Mouse (Mus musculus): Measurements from ENCODE around the gene Ptprcap. TPM values are rescaled to one million over a fixed set of nuclear protein-coding genes. Genes with fewer than 3 reads are reported as not detected.
"Not testable (repeated sequence)": the region's sequence is repeated elsewhere in the genome, so short reads cannot be mapped to it uniquely, and the experiment has no call there.

The Ptprcap gene
- polyA plus RNA-seq, 1 experiment, result 5.6 TPM

DNA sequence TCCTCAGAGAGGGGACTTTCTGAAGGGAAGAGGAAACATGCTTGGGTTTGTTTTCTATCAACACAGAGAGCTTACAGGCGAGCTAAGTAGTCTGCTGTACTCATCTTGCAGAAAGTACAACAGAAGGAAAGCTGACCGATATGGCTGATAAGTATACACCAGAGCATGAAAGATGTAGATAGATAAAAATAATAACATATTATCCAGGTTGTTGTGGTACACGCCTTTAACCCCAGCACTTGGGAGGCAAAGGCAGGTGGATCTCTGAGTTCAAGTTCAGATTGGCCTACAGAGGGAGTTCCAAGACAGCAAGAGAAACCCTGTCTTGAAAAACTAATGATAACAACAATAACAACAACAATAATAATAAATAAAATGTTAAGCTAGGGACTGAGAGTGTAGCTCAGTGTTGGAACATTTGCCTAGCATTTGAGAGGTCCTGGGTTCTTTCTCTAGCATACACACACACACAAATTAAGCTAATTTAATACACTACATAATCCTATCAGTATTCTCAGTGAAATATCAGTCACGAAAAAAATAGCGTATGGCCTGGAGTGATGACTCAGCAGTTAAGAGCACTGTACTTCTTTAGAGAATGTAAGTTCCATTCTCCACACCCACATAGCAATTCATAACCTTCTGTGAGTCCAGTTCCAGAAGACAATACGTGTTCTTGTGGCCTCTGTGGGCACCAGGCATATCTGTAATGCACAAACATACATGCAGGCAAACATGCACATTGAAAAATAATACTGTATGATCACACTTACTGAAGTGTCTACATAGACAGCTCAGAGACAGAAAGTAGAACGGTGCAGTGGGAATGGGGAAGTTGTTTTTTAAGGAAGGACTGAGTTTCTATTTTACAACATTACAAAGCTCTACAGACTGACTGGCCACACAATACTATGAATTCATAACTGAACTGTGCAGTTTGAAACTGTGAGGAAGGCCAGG, 30.7 kb upstream of the Ptprcap start:
- Histone ChIP-seq H3K4me1 (ENCODE audit: control insufficient read depth) (peaks cover 81% of the 10 kb centered on the region), H3K36me3 (ENCODE audit: control insufficient read depth) (peaks cover 29% of the 10 kb centered on the region), H3K9me3 (ENCODE audit: control insufficient read depth, low read length) (peaks cover 4% of the 10 kb centered on the region), H3K4me3 (replicated peaks) (no peak overlapping the region), H3K27me3 (ENCODE audit: control insufficient read depth) (no peaks in the 10 kb centered on the region)
- TF ChIP-seq GATA1 (IDR thresholded peaks at IDR 0.05; ENCODE audit: low read length), result no peak
- no peak for TF ChIP-seq TAL1 (IDR thresholded peaks at IDR 0.05; ENCODE audit: low read length)

DNA sequence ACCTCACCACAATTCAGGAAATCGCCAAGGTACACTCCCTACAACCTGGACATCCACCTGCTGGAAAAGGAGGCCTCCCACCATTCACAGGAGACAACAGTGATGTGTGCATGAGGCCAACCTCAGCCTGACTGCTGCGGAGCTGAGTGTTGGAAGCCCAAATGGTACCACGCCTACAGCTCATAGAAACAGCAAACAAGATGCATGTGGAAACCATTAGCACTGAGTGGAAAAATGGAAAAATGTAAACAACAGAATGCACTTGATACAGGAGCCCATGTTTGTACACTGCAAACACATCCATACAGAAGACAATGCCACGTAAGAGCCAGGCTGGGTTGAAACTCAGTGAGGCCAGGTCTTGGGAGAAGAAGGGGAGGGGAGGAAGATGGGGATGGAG, 29.0 kb upstream of the Ptprcap start:
- Histone ChIP-seq H3K9me3 (ENCODE audit: control insufficient read depth, low read length) (peaks cover 6% of the 10 kb centered on the region), H3K4me3 (replicated peaks) (no peak overlapping the region), H3K4me1 (ENCODE audit: control insufficient read depth) (peaks cover 89% of the 10 kb centered on the region), H3K36me3 (ENCODE audit: control insufficient read depth) (peaks cover 34% of the 10 kb centered on the region), H3K27me3 (ENCODE audit: control insufficient read depth) (no peaks in the 10 kb centered on the region)
- TF ChIP-seq TAL1 (IDR thresholded peaks at IDR 0.05; ENCODE audit: low read length), result no peak
- TF ChIP-seq GATA1 (IDR thresholded peaks at IDR 0.05; ENCODE audit: low read length), result no peak

DNA sequence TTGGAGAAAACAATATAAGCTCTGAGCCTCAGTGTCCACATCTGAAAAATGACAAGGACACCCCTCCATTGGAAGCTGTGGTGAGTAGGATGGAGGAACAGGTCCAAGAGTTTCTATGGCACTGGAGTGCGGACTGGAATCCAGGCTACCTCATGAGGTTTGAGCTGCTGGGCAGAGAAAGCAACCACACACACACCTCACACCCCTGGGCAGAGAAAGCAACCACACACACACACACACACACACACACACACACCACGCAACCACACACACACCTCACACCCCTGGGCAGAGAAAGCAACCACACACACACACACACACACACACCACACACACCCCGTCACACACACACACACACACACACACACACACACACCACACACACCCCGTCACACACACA, 28.1 kb upstream of the Ptprcap start:
- H3K9me3 ChIP-seq (ENCODE audit: control insufficient read depth, low read length); H3K27me3 ChIP-seq (ENCODE audit: control insufficient read depth): not testable (repeated sequence)
- Histone ChIP-seq H3K4me1 (ENCODE audit: control insufficient read depth) (peaks cover 89% of the 10 kb centered on the region), H3K4me3 (replicated peaks) (peak overlapping the region; percentile 86), H3K36me3 (ENCODE audit: control insufficient read depth) (peaks cover 39% of the 10 kb centered on the region)

DNA sequence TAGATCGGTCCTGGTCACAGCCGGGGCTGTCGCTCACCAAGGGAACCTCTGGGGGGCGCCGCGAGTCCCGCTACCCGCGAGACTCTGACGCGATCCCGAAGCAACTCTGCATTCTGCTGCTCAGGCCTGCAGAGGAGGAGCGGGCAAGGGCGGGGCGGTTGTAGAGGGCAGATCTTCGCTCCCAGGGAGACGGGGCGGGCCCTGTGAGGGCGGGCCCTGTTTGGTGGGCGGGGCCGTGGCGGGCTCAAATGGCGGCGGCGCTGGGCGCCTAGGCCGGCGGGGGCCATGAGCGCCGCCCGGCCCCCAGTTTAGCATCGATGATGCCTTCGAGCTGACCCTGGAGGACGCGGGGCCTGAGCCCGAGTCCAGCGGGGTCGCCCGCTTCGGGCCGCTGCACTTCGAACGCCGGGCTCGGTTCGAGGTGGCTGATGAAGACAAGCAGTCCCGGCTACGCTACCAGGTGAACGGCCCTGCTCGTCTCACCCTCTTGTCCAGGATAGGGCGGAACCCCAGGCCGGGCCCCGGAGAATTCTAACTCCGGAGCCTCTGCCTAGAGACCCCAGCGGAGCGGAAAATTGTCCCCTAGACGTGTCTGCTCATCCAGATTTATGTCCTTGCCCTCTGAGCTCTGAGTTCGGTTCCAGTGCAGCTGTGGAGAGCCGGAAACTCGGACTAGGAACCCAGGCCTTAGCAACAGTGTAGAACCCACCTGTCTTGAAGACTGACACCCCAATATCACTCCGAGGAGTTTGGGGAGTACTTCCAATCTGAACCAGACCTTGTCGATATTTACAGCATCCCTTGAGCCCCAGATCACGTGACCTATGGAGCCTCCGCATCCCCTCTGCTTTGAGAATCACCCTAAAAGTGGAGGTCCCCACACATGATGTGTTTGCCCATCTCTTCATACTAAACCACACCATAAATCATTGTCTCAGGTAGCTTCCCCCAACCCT, 27.4 kb upstream of the Ptprcap start, which contains the start of gene Aip:
Gene Aip (minus strand): TSS at position 118 of the 956 bp plus-strand sequence.
- Histone ChIP-seq H3K9me3 (ENCODE audit: control insufficient read depth, low read length) (peaks cover 4% of the 10 kb centered on the region), H3K36me3 (ENCODE audit: control insufficient read depth) (peaks cover 44% of the 10 kb centered on the region), H3K4me3 (replicated peaks) (peak within 1 kb of the TSS; percentile 86), H3K27me3 (ENCODE audit: control insufficient read depth) (no peaks in the 10 kb centered on the region), H3K4me1 (ENCODE audit: control insufficient read depth) (peaks cover 89% of the 10 kb centered on the region)
- TF ChIP-seq GATA1 (IDR thresholded peaks at IDR 0.05; ENCODE audit: low read length) (no peak), TAL1 (IDR thresholded peaks at IDR 0.05; ENCODE audit: low read length) (no peak)

DNA sequence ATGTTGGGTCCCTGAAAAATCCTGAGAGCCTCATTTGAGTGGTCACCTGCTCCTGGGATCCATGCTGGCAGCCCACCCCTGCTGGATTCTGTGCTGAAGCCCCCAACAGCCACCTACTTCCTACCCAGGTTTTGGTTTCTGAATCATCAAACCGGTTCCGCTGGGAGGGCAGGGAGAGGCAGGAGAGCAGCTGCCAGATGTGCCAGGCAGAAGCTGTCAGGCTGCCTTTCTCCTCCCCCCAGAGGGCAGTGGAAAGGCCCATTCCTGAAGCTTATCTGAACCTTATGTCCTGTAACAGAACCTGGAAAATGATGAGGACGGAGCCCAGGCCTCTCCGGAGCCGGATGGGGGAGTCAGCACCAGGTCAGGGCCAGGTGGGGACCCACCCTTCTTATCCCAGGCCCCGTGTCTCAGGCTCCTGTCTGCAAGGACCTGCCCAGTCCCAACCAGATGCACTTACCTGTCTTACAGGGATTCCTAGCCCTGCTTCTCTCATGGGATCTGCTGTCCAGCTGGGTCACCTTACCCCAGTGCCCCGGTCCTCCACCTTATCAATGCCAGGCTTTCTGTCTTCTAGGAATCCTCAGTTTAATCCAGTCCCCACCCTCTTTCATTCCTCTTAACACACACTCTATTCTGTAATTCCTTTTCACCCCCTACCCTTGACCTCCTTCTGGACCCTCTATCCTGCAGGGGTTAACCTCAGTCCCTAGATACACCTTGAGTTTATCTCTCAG, 26.5 kb upstream of the Ptprcap start:
- Histone ChIP-seq H3K4me1 (ENCODE audit: control insufficient read depth) (peaks cover 89% of the 10 kb centered on the region), H3K36me3 (ENCODE audit: control insufficient read depth) (peaks cover 53% of the 10 kb centered on the region), H3K9me3 (ENCODE audit: control insufficient read depth, low read length) (peaks cover 2% of the 10 kb centered on the region), H3K27me3 (ENCODE audit: control insufficient read depth) (no peaks in the 10 kb centered on the region), H3K4me3 (replicated peaks) (peak overlapping the region; percentile 86)
- TF ChIP-seq GATA1 (IDR thresholded peaks at IDR 0.05; ENCODE audit: low read length), result no peak
- no peak for TF ChIP-seq TAL1 (IDR thresholded peaks at IDR 0.05; ENCODE audit: low read length)

DNA sequence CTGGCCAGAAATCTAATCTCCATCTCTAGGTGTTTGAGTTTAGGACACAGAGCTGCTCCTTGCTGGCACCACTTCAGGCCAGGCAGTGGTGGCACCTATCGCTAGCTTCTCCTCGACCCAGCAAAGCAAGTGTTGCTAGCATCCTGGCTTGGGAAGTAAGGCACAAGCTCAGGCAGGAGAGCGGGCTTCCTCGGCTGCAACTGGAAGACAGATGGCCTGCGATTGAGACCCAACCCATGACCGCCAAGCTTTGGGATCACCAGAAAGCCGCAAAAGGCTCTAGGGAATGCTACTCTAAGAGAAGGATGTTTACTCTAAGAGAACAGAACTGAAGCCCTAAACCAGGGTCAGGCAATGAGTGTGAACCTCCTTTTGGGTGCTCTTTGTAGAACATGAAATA, 23.9 kb upstream of the Ptprcap start:
- Histone ChIP-seq H3K36me3 (ENCODE audit: control insufficient read depth) (peaks cover 74% of the 10 kb centered on the region), H3K4me3 (replicated peaks) (peak overlapping the region; percentile 84), H3K27me3 (ENCODE audit: control insufficient read depth) (no peaks in the 10 kb centered on the region), H3K9me3 (ENCODE audit: control insufficient read depth, low read length) (peaks cover 2% of the 10 kb centered on the region), H3K4me1 (ENCODE audit: control insufficient read depth) (peaks cover 81% of the 10 kb centered on the region)
- TF ChIP-seq GATA1 (IDR thresholded peaks at IDR 0.05; ENCODE audit: low read length) (no peak), TAL1 (IDR thresholded peaks at IDR 0.05; ENCODE audit: low read length) (no peak)

DNA sequence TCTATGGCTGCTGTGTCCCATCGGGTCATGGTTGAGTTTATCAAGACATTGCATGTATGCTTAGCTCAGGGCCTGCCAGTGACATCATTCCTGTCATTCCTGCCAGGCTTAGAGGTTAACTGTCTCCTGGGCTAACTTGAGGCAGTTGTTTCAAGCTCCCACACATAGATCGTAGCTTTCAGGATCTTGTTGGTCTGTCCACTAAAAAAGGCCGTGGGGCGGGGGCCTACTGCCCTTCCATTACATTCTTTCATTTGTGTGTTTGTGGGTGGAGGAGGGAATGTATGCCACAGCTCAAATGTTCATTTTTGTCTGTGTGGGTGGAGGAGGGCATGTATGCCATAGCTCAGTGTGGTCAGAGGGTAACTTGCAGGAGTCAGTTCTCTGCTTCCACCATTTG, 23.3 kb upstream of the Ptprcap start:
- peak overlapping the region; percentile 84 for H3K4me3 ChIP-seq (replicated peaks)
- peaks cover 2% of the 10 kb centered on the region for H3K9me3 ChIP-seq (ENCODE audit: control insufficient read depth, low read length)
- H3K27me3 ChIP-seq (ENCODE audit: control insufficient read depth), result no peaks in the 10 kb centered on the region
- H3K4me1 ChIP-seq (ENCODE audit: control insufficient read depth), result peaks cover 80% of the 10 kb centered on the region
- H3K36me3 ChIP-seq (ENCODE audit: control insufficient read depth), result peaks cover 77% of the 10 kb centered on the region
- no peak for TF ChIP-seq GATA1 (IDR thresholded peaks at IDR 0.05; ENCODE audit: low read length)
- no peak for TF ChIP-seq TAL1 (IDR thresholded peaks at IDR 0.05; ENCODE audit: low read length)

DNA sequence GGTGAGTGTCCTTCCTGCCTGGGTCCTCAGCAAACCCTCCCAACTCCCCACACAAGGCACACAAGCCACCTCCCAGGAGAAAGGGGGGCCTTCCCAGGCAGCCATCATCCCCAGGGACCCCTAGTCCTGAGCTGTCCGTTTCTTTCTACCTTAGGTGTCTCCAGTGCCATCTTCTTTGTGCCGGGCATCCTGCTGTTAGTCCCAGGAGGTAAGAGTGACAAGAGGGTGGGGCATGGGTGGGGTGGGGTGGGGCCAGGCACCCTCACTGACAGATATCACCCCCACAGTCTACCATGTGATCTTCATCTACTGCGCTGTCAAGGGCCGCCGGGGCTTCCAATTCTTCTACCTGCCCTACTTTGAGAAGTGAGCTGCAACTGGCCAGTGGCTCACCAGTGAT, 22.3 kb upstream of the Ptprcap start:
- peaks cover 78% of the 10 kb centered on the region for H3K36me3 ChIP-seq (ENCODE audit: control insufficient read depth)
- TF ChIP-seq TAL1 (IDR thresholded peaks at IDR 0.05; ENCODE audit: low read length) (no peak), GATA1 (IDR thresholded peaks at IDR 0.05; ENCODE audit: low read length) (no peak)
- peaks cover 2% of the 10 kb centered on the region for H3K9me3 ChIP-seq (ENCODE audit: control insufficient read depth, low read length)
- no peaks in the 10 kb centered on the region for H3K27me3 ChIP-seq (ENCODE audit: control insufficient read depth)
- H3K4me3 ChIP-seq (replicated peaks), result peak overlapping the region; percentile 84
- H3K4me1 ChIP-seq (ENCODE audit: control insufficient read depth), result peaks cover 85% of the 10 kb centered on the region

All from erythroblast, embryonic 14.5 days (primary cell).